Mouse (Mus musculus) testis, adult 2 months (tissue): ENCODE results near the gene Dgcr2. TPM values are rescaled to one million over a fixed set of nuclear protein-coding genes. Genes with fewer than 3 reads are reported as not detected.
A peak's percentile ranks its signal among the peaks of the same experiment; 100 is the strongest.

Experiments used
- H3K27ac ChIP-seq: fragments of 200-500 bp; 2 replicates; pipeline ENCODE4 v1.5.1; 2012; ENCODE audit warnings: low read depth, low read length; ENCODE audit not compliant: control insufficient read depth, insufficient read depth
- H3K27me3 ChIP-seq: fragments of 200-500 bp; 2 replicates; pipeline ENCODE4 v1.6.1; 2012; ENCODE audit warnings: mild to moderate bottlenecking, low read length, moderate library complexity; ENCODE audit not compliant: control insufficient read depth, insufficient read depth
- H3K36me3 ChIP-seq: fragments of 200-500 bp; 2 replicates; pipeline ENCODE4 v1.6.1; 2012; ENCODE audit warnings: mild to moderate bottlenecking, low read length; ENCODE audit not compliant: control insufficient read depth, insufficient read depth
- H3K4me1 ChIP-seq: fragments of 200-500 bp; 2 replicates; pipeline ENCODE4 v1.6.1; 2012; ENCODE audit warnings: low read length; ENCODE audit not compliant: control insufficient read depth, insufficient read depth
- H3K4me3 ChIP-seq: fragments of 200-500 bp; 2 replicates; pipeline ENCODE4 v1.5.1; 2012; ENCODE audit warnings: low read depth, mild to moderate bottlenecking, low read length, moderate library complexity, mixed read lengths; ENCODE audit not compliant: control insufficient read depth
- CTCF ChIP-seq: fragments of 200-500 bp; IDR thresholded peaks from 2 replicates; pipeline ENCODE4 v1.5.1; 2012; ENCODE audit warnings: low read depth, mild to moderate bottlenecking, inconsistent platforms, low read length, moderate library complexity; ENCODE audit not compliant: control insufficient read depth, insufficient read depth, insufficient replicate concordance
- POLR2A ChIP-seq: fragments of 200-500 bp; IDR thresholded peaks from 2 replicates; pipeline ENCODE4 v1.6.1; 2012; ENCODE audit warnings: low read depth, mild to moderate bottlenecking, inconsistent platforms, low read length, moderate library complexity; ENCODE audit not compliant: control insufficient read depth
- polyA plus RNA-seq: library from polyadenylated mRNA; depleted of rRNA; stranded (reverse); fragments of >200 nt; gene quantifications from 2 replicates; pipeline ENCODE4 v1.2.3, GENCODE M21; 2012

Gene Dgcr2
- polyA plus RNA-seq, 1 experiment = 263 TPM

- Histone ChIP-seq H3K4me3 (peak overlapping the region; percentile 90), H3K4me1 (no peaks in the 10 kb centered on the region), H3K27ac (no peak overlapping the region), H3K36me3 (0 out of 2 replicates have a peak, but pooled peaks cover 2% of the 10 kb centered on the region), H3K27me3 (no peaks in the 10 kb centered on the region)
- TF ChIP-seq POLR2A = no peak
Measured at GRCm38 (mm10) chr16:17896091-17896490, 2.3 kb downstream of the Dgcr2 start.

GRCm38 (mm10) chr16:17893923-17894322 is 4.4 kb downstream of the Dgcr2 start, which contains the start of gene Tssk1:
Gene Tssk1 (plus strand): TSS chr16:17894223.
- H3K4me3 ChIP-seq = peak within 1 kb of the TSS; percentile 90
- no peaks in the 10 kb centered on the region for H3K27me3 ChIP-seq
- H3K4me1 ChIP-seq = peaks cover 8% of the 10 kb centered on the region
- peak; percentile 73; the same call in 1 of the 2 replicates for TF ChIP-seq POLR2A
- no peak for TF ChIP-seq CTCF
- H3K36me3 ChIP-seq = no peaks in the 10 kb centered on the region
- H3K27ac ChIP-seq = peak within 1 kb of the TSS; percentile 84

- H3K27ac ChIP-seq = no peak overlapping the region
- H3K36me3 ChIP-seq = no peaks in the 10 kb centered on the region
Measured at GRCm38 (mm10) chr16:17892606-17893005, 5.8 kb downstream of the Dgcr2 start.

GRCm38 (mm10) chr16:17891567-17891959 is 6.8 kb downstream of the Dgcr2 start, which contains the start of gene Gm20518:
Gene Gm20518 (minus strand): TSS chr16:17891671.
- Histone ChIP-seq H3K27me3 (no peaks in the 10 kb centered on the region), H3K4me1 (peaks cover 8% of the 10 kb centered on the region), H3K36me3 (no peaks in the 10 kb centered on the region), H3K4me3 (peak within 1 kb of the TSS; percentile 99), H3K27ac (peak within 1 kb of the TSS; percentile 95)
- no peak for TF ChIP-seq CTCF
- peak; percentile 63 for TF ChIP-seq POLR2A

More at GRCm38 (mm10) chr16:17892606-17893005, 5.8 kb downstream of the Dgcr2 start:
- TF ChIP-seq POLR2A (no peak), CTCF (no peak)
- H3K27me3 ChIP-seq = no peaks in the 10 kb centered on the region
- H3K4me3 ChIP-seq = peak overlapping the region; percentile 90
- peaks cover 8% of the 10 kb centered on the region for H3K4me1 ChIP-seq

- Histone ChIP-seq H3K36me3 (no peaks in the 10 kb centered on the region), H3K4me1 (peaks cover 8% of the 10 kb centered on the region), H3K4me3 (peak overlapping the region; percentile 99), H3K27ac (peak overlapping the region; percentile 95), H3K27me3 (no peaks in the 10 kb centered on the region)
- TF ChIP-seq POLR2A (no peak), CTCF (no peak)
Measured at GRCm38 (mm10) chr16:17890917-17891566, 7.3 kb downstream of the Dgcr2 start.

- no peaks in the 10 kb centered on the region for H3K27me3 ChIP-seq
- TF ChIP-seq CTCF (no peak), POLR2A (no peak)
- H3K27ac ChIP-seq = no peak overlapping the region
- no peaks in the 10 kb centered on the region for H3K36me3 ChIP-seq
- H3K4me3 ChIP-seq = peak overlapping the region; percentile 99
- H3K4me1 ChIP-seq = peaks cover 8% of the 10 kb centered on the region
Measured at GRCm38 (mm10) chr16:17890342-17890727, 8.0 kb downstream of the Dgcr2 start.

- peaks cover 8% of the 10 kb centered on the region for H3K4me1 ChIP-seq
- no peaks in the 10 kb centered on the region for H3K36me3 ChIP-seq
- H3K4me3 ChIP-seq = peak overlapping the region; percentile 99
- H3K27ac ChIP-seq = no peak overlapping the region
- TF ChIP-seq POLR2A (no peak), CTCF (no peak)
- H3K27me3 ChIP-seq = no peaks in the 10 kb centered on the region
Measured at GRCm38 (mm10) chr16:17889689-17890341, 8.5 kb downstream of the Dgcr2 start.

- H3K27ac ChIP-seq = no peak overlapping the region
- H3K36me3 ChIP-seq = no peaks in the 10 kb centered on the region
- peaks cover 2% of the 10 kb centered on the region; the same call in 1 of the 2 replicates for H3K4me1 ChIP-seq
- TF ChIP-seq POLR2A (no peak), CTCF (no peak)
- H3K4me3 ChIP-seq = no peak overlapping the region
- H3K27me3 ChIP-seq = no peaks in the 10 kb centered on the region
Measured at GRCm38 (mm10) chr16:17884116-17884515, 14.2 kb downstream of the Dgcr2 start.
